Mouse (Mus musculus) brown adipose tissue, adult 24 weeks (tissue): ENCODE measurements around the gene Tut1. TPM values are rescaled to one million over a fixed set of nuclear protein-coding genes. Genes with fewer than 3 reads are reported as not detected.

Experiments used
- H3K27ac ChIP-seq: fragments of 200-500 bp; replicated peaks from 2 replicates; pipeline ENCODE4 v1.5.1; 2012; ENCODE audit warnings: low read depth, mild to moderate bottlenecking, low read length
- H3K4me1 ChIP-seq: fragments of 200-500 bp; 2 replicates; pipeline ENCODE4 v1.6.1; 2012; ENCODE audit warnings: low read length, mixed read lengths; ENCODE audit not compliant: control insufficient read depth, insufficient read depth, insufficient read length
- H3K4me3 ChIP-seq: fragments of 200-500 bp; 2 replicates; pipeline ENCODE4 v1.5.1; 2012; ENCODE audit warnings: low read depth, mild to moderate bottlenecking, low read length, moderate library complexity; ENCODE audit not compliant: insufficient read depth
- polyA plus RNA-seq: library from polyadenylated mRNA; stranded (reverse); fragments of >200 nt; gene quantifications from 2 replicates; pipeline ENCODE4 v1.2.4, GENCODE M21; 2012; ENCODE audit not compliant: missing spikeins, insufficient read depth, insufficient read length

Gene Tut1
- polyA plus RNA-seq = 6.9 and 7.5 TPM in 2 replicates

GRCm38 (mm10) chr19:8953135-8954039 lies at the start of gene Tut1:
TSS of gene Tut1 (plus strand) at chr19:8953847.
- 0 out of 2 replicates have a peak, but pooled peaks cover 2% of the 10 kb centered on the region for H3K4me1 ChIP-seq
- peak within 1 kb of the TSS; percentile 85 for H3K4me3 ChIP-seq
- peak within 1 kb of the TSS; percentile 86 for H3K27ac ChIP-seq

GRCm38 (mm10) chr19:8908531-8908930 lies 45.1 kb upstream of the Tut1 start:
- H3K4me1 ChIP-seq = no peaks in the 10 kb centered on the region
- H3K4me3 ChIP-seq = no peak overlapping the region
- no peak overlapping the region for H3K27ac ChIP-seq

GRCm38 (mm10) chr19:8911810-8912209 lies 41.8 kb upstream of the Tut1 start:
- Histone ChIP-seq H3K4me1 (no peaks in the 10 kb centered on the region), H3K4me3 (no peak overlapping the region), H3K27ac (no peak overlapping the region)

GRCm38 (mm10) chr19:8914212-8914611 lies 39.4 kb upstream of the Tut1 start:
- no peaks in the 10 kb centered on the region for H3K4me1 ChIP-seq
- H3K4me3 ChIP-seq = no peak overlapping the region
- H3K27ac ChIP-seq = no peak overlapping the region

GRCm38 (mm10) chr19:8919000-8919399 lies 34.6 kb upstream of the Tut1 start:
- peaks cover 5% of the 10 kb centered on the region for H3K4me1 ChIP-seq
- no peak overlapping the region for H3K4me3 ChIP-seq
- no peak overlapping the region for H3K27ac ChIP-seq

GRCm38 (mm10) chr19:8919684-8920072 lies 34.0 kb upstream of the Tut1 start:
- H3K27ac ChIP-seq = peak overlapping the region; percentile 96
- H3K4me3 ChIP-seq = peak overlapping the region; percentile 52

GRCm38 (mm10) chr19:8920073-8920736 lies 33.4 kb upstream of the Tut1 start, which contains the start of gene B3gat3:
TSS of gene B3gat3 (plus strand) at chr19:8920374.
- Histone ChIP-seq H3K4me3 (peak within 1 kb of the TSS; percentile 75), H3K4me1 (peaks cover 5% of the 10 kb centered on the region)

More at GRCm38 (mm10) chr19:8919684-8920072, 34.0 kb upstream of the Tut1 start:
- H3K4me1 ChIP-seq = peaks cover 5% of the 10 kb centered on the region

GRCm38 (mm10) chr19:8920836-8921291 lies 32.8 kb upstream of the Tut1 start:
- Histone ChIP-seq H3K4me3 (peak overlapping the region; percentile 75), H3K27ac (peak overlapping the region; percentile 85), H3K4me1 (peaks cover 5% of the 10 kb centered on the region)

More at GRCm38 (mm10) chr19:8920073-8920736, 33.4 kb upstream of the Tut1 start, which contains the start of gene B3gat3:
- H3K27ac ChIP-seq = peak within 1 kb of the TSS; percentile 96

- Histone ChIP-seq H3K27ac (no peak overlapping the region), H3K4me3 (0 out of 2 replicates have a peak overlapping the region, but pooled peaks have one; percentile 0), H3K4me1 (peaks cover 5% of the 10 kb centered on the region)
Observed at GRCm38 (mm10) chr19:8921741-8922140, 31.9 kb upstream of the Tut1 start.

- peaks cover under 1% of the 10 kb centered on the region for H3K4me1 ChIP-seq
- no peak overlapping the region for H3K27ac ChIP-seq
- H3K4me3 ChIP-seq = no peak overlapping the region
Observed at GRCm38 (mm10) chr19:8926766-8927165, 26.9 kb upstream of the Tut1 start.

GRCm38 (mm10) chr19:8927891-8928525 lies 25.6 kb upstream of the Tut1 start:
- no peak overlapping the region for H3K27ac ChIP-seq
- no peaks in the 10 kb centered on the region for H3K4me1 ChIP-seq
- no peak overlapping the region for H3K4me3 ChIP-seq

GRCm38 (mm10) chr19:8928689-8929223 lies 24.9 kb upstream of the Tut1 start:
- Histone ChIP-seq H3K4me1 (no peaks in the 10 kb centered on the region), H3K4me3 (peak overlapping the region; percentile 92), H3K27ac (peak overlapping the region; percentile 25; the same call in 1 of the 2 replicates)

GRCm38 (mm10) chr19:8929224-8930088 lies 24.2 kb upstream of the Tut1 start, which contains the start of the genes Rom1 and Eml3:
TSS of gene Rom1 (minus strand) at chr19:8929356.
TSS of gene Eml3 (plus strand) at chr19:8929552.
- Histone ChIP-seq H3K4me3 (peak within 1 kb of the TSS; percentile 92), H3K4me1 (no peaks in the 10 kb centered on the region), H3K27ac (peak within 1 kb of the TSS; percentile 70)

- no peaks in the 10 kb centered on the region for H3K4me1 ChIP-seq
- peak overlapping the region; percentile 92 for H3K4me3 ChIP-seq
- peak overlapping the region; percentile 70 for H3K27ac ChIP-seq
Observed at GRCm38 (mm10) chr19:8930117-8930516, 23.5 kb upstream of the Tut1 start.
